Mouse (Mus musculus) brown adipose tissue, adult 24 weeks (tissue): ENCODE results near the gene AU018091. TPM values are rescaled to one million over a fixed set of nuclear protein-coding genes. Genes with fewer than 3 reads are reported as not detected.

Experiments used
- H3K27ac ChIP-seq: fragments of 200-500 bp; replicated peaks from 2 replicates; pipeline ENCODE4 v1.5.1; 2012; ENCODE audit warnings: low read depth, mild to moderate bottlenecking, low read length
- H3K4me1 ChIP-seq: fragments of 200-500 bp; 2 replicates; pipeline ENCODE4 v1.6.1; 2012; ENCODE audit warnings: low read length, mixed read lengths; ENCODE audit not compliant: control insufficient read depth, insufficient read depth, insufficient read length
- H3K4me3 ChIP-seq: fragments of 200-500 bp; 2 replicates; pipeline ENCODE4 v1.5.1; 2012; ENCODE audit warnings: low read depth, mild to moderate bottlenecking, low read length, moderate library complexity; ENCODE audit not compliant: insufficient read depth
- polyA plus RNA-seq: library from polyadenylated mRNA; stranded (reverse); fragments of >200 nt; gene quantifications from 2 replicates; pipeline ENCODE4 v1.2.4, GENCODE M21; 2012; ENCODE audit not compliant: missing spikeins, insufficient read depth, insufficient read length

The AU018091 gene
- polyA plus RNA-seq = not detected in 2 replicates

GRCm38 (mm10) chr7:3168925-3169324 is at the start of gene AU018091:
AU018091 (minus strand) TSS chr7:3169203.
- no peak within 1 kb of the TSS for H3K27ac ChIP-seq
- no peaks in the 10 kb centered on the region for H3K4me1 ChIP-seq
- no peak within 1 kb of the TSS for H3K4me3 ChIP-seq

GRCm38 (mm10) chr7:3217546-3218056 is 48.6 kb upstream of the AU018091 start:
- H3K27ac ChIP-seq = no peak overlapping the region
- H3K4me3 ChIP-seq = no peak overlapping the region
- no peaks in the 10 kb centered on the region for H3K4me1 ChIP-seq

- no peak overlapping the region for H3K4me3 ChIP-seq
- H3K27ac ChIP-seq = no peak overlapping the region
- no peaks in the 10 kb centered on the region for H3K4me1 ChIP-seq
Measured at GRCm38 (mm10) chr7:3216331-3216730, 47.3 kb upstream of the AU018091 start.

GRCm38 (mm10) chr7:3213557-3213956 is 44.6 kb upstream of the AU018091 start:
- Histone ChIP-seq H3K4me1 (no peaks in the 10 kb centered on the region), H3K4me3 (no peak overlapping the region), H3K27ac (no peak overlapping the region)

DNA sequence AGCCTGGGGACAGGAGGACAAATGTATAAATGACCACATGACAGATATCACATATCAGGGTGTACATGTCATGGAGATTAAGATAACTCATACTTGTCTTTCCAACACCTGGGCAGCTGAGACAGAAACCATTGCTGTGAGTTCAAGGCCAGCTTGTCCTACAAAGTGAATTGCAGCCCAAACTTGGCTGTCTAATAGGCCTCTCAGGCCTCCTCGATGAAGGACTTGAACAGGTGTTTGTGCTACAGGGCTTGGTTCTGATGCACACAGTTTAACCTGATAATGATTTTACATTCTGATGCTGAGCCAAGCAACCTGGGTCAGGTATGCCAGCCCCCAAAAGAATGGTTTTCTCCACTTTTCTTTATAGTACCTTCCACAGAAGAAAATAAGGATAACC is 44.2 kb upstream of the AU018091 start:
- Histone ChIP-seq H3K27ac (no peak overlapping the region), H3K4me3 (no peak overlapping the region), H3K4me1 (no peaks in the 10 kb centered on the region)

GRCm38 (mm10) chr7:3212002-3212790 is 43.2 kb upstream of the AU018091 start:
- no peaks in the 10 kb centered on the region for H3K4me1 ChIP-seq
- no peak overlapping the region for H3K4me3 ChIP-seq
- H3K27ac ChIP-seq = no peak overlapping the region

GRCm38 (mm10) chr7:3211518-3211917 is 42.5 kb upstream of the AU018091 start:
- no peak overlapping the region for H3K27ac ChIP-seq
- H3K4me1 ChIP-seq = no peaks in the 10 kb centered on the region
- no peak overlapping the region for H3K4me3 ChIP-seq

DNA sequence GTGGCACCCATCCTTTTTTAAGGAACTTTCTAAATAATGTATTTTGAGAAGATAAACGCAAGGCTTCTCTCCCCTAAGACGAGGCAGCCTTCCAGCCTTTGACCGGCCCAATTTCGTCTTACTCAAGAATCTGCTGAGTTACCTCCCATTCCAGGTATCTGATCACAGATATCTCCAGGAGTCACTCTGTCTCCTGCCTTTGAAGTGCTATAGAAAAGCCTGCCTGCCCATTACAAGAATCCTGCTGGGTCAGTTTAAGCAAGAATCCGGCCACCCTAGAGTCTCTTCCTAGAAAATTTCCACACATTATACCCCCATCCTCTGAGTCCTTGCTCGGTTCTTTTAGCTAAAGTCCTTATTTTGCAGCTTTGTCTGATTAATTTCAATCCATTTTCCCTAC is 41.6 kb upstream of the AU018091 start:
- Histone ChIP-seq H3K27ac (no peak overlapping the region), H3K4me1 (no peaks in the 10 kb centered on the region), H3K4me3 (no peak overlapping the region)

DNA sequence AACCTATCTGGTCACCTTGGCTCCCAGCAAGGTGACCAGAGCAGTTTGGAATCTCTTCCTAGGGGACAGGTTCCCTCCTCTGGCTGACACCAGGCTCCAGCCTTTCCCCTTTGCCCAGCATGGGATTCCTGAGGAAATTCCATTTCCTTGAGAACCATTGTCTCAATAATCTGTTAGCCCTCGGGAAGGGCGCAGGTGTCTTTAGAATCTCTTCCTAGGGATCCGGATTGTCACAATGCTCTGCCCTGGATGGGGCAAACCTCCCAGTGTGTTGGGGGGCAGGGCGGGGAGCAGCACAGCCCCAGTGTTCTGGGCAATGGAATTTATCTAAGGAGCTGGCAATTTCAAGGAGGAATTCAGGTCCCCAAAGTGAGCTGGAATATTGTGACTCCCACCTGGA is 37.5 kb upstream of the AU018091 start:
- Histone ChIP-seq H3K4me1 (no peaks in the 10 kb centered on the region), H3K27ac (no peak overlapping the region), H3K4me3 (no peak overlapping the region)

- Histone ChIP-seq H3K4me1 (no peaks in the 10 kb centered on the region), H3K27ac (no peak overlapping the region), H3K4me3 (no peak overlapping the region)
Measured at GRCm38 (mm10) chr7:3204628-3205027, 35.6 kb upstream of the AU018091 start.

DNA sequence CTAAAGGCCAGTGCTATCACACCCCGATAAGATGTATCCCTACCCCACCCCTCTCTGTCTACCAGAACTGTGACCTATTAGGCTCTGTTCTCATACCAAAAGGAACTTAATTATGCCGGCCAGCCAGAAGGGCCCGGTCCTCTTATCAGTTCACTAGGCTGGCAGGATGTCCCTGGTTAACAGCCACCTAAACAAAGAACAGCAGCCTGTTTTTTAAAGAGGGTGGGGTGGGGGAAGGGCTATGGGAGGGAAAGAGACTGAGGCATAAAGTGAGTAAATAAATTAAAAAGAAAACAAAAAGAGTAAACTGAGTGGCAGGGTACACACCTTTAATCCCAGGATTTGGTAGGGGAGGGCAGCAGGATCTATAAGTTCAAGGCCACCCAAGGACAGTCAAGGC is 34.9 kb upstream of the AU018091 start:
- Histone ChIP-seq H3K27ac (no peak overlapping the region), H3K4me1 (no peaks in the 10 kb centered on the region), H3K4me3 (no peak overlapping the region)

GRCm38 (mm10) chr7:3201134-3201705 is 32.2 kb upstream of the AU018091 start:
- Histone ChIP-seq H3K4me3 (no peak overlapping the region), H3K27ac (no peak overlapping the region)

DNA sequence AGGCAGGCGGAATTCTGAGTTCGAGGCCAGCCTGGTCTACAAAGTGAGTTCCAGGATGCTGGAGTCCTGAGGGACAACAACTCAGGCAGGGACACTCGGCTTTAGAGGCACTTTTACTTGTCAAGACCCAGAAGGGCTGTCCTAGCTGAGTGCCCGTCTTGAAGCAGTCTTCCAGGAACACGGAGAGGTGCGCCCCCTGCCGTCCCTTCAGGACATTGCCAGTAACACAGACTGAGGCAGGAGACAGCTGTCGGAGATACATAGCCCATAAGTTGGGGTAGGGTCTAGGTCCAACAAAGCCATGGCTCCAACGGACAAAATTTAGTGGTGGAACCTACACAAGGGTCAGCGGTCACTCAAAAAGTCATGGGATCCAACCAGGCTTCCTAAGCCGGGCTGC is 29.9 kb upstream of the AU018091 start:
- Histone ChIP-seq H3K4me3 (no peak overlapping the region), H3K4me1 (no peaks in the 10 kb centered on the region), H3K27ac (no peak overlapping the region)

More at GRCm38 (mm10) chr7:3201134-3201705, 32.2 kb upstream of the AU018091 start:
- no peaks in the 10 kb centered on the region for H3K4me1 ChIP-seq

DNA sequence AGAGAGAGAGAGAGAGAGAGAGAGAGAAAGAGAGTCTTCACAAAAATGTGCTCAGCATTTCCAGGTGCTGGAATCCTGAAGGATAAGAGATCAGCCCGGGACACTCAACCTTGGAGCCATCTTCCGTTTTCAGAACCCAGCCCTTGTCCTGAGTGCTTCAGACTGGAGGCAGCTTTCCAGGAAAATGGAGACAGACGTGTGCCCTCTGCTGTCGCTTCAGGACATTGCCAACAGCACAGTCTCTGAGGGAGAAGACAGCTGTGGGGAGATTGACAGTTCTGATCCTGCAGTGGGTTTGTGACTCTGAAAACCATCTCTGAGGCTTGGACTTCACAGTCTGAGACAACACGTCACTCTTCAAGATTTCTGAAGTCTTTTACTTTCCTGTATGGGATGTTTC is 26.8 kb upstream of the AU018091 start:
- H3K27ac ChIP-seq = no peak overlapping the region
- H3K4me3 ChIP-seq = no peak overlapping the region
- no peaks in the 10 kb centered on the region for H3K4me1 ChIP-seq

- Histone ChIP-seq H3K27ac (no peak overlapping the region), H3K4me3 (no peak overlapping the region), H3K4me1 (no peaks in the 10 kb centered on the region)
Measured at GRCm38 (mm10) chr7:3194531-3194930, 25.5 kb upstream of the AU018091 start.

- Histone ChIP-seq H3K27ac (no peak overlapping the region), H3K4me3 (no peak overlapping the region)
Measured at GRCm38 (mm10) chr7:3193905-3194304, 24.9 kb upstream of the AU018091 start.

More at GRCm38 (mm10) chr7:3193905-3194304, 24.9 kb upstream of the AU018091 start:
- H3K4me1 ChIP-seq = no peaks in the 10 kb centered on the region
